Comparison of ENCODE assay signal across 8 mouse cellular contexts in the genomic region with DNA sequence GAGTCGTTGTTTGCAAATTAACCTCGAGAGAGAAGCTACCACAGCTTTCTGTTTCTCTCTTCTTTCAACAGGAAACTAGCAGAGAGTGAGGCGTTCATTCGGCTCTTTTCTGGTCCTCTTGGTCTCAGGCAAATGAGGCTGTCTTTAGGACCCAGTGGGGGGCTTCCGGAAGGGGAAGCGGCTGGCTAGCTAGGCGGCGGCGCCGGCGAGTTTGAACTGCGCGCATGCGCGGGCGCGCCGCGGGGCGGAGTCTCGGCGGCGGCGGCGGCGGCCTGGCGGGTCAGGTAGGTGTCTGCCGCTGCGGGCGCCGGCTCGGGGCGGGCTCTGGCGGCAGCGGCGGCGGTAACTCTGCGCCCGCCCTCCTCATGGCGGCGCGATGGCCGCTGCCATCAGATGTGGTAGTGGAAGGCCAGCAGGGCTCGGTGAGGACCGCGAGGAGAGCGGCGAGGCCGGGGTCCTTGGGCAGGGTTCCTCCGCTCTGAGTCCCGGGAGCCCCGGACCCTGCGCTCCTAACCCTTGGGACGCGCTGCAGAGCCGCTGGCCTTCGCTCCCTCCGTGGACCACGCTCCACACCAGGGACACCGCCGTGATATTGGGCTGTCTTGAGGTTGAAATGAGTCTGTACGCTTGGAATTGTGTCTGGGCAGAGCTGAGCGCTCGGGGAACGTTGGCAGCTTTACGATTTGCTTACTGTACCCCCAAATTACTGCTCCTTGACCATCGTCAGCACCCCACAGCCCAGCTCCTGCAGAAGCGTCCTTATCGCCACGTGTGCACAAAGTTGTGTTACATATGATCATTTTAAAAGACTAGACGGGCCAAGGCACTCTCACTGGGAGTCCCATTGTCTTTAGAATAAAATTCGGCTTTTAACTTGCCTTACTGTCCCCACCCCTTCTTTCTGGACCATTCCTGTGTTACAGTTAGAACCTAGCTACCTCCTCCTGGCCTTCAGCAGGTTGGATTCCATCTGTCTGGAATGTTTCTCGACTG. TPM values are rescaled to one million over a fixed set of nuclear protein-coding genes. Genes with fewer than 3 reads are reported as not detected.
DNase-seq lines count a peak whose midpoint lies in the region; ATAC-seq and TF ChIP-seq lines count a peak whose summit lies in the region.

Gene Efcab11 (minus strand): TSS at position 171 of the 993 bp plus-strand sequence.
Gene Tdp1 (plus strand): TSS at position 249 of the 993 bp plus-strand sequence.

- peak; percentile 15; the same call in 1 of the 2 replicates for TF ChIP-seq CTCF in layer of hippocampus, adult 2 months (conservative IDR thresholded peaks at IDR 0.05)
- no peak for TF ChIP-seq CTCF in lung, embryonic 14.5 days (IDR thresholded peaks at IDR 0.05; ENCODE audit: low read depth)
- TF ChIP-seq CTCF in olfactory bulb, adult 2 months (IDR thresholded peaks at IDR 0.05; ENCODE audit: insufficient read depth, low read depth, low read length): no peak
- TF ChIP-seq CTCF in thymus, adult 2 months (IDR thresholded peaks at IDR 0.05; ENCODE audit: borderline replicate concordance, control insufficient read depth, extremely low read depth, insufficient read depth, low read length, poor library complexity): peak; percentile 59; the same call in 1 of the 2 replicates

- H3K4me2 ChIP-seq in forebrain, embryonic 15.5 days (replicated peaks): peak within 1 kb of the TSS; percentile 98
- peak within 1 kb of the TSS; percentile 86 for H3K4me2 ChIP-seq in lung, embryonic 14.5 days

- WGBS in forebrain, embryonic 15.5 days: under 1% methylated on average over 71 of the region's 73 CpGs
- WGBS in lung, embryonic 14.5 days: under 1% methylated on average over 73 of the region's 73 CpGs
- WGBS in olfactory bulb, adult 2 months: under 1% methylated on average over 71 of the region's 73 CpGs
- WGBS in thymus, adult 2 months: under 1% methylated on average over 73 of the region's 73 CpGs

- no peaks in the 10 kb centered on the region for H3K9me3 ChIP-seq in forebrain, embryonic 15.5 days
- no peaks in the 10 kb centered on the region for H3K9me3 ChIP-seq in lung, embryonic 14.5 days (ENCODE audit: low read depth, low read length)

- ATAC-seq in forebrain, embryonic 15.5 days (replicated peaks): peak; percentile 86
- ATAC-seq in lung, embryonic 14.5 days (ENCODE audit: insufficient read depth): peak; percentile 82

- no peaks in the 10 kb centered on the region for H3K27me3 ChIP-seq in forebrain, embryonic 15.5 days
- H3K27me3 ChIP-seq in lung, embryonic 14.5 days (ENCODE audit: insufficient read depth, low read length): no peaks in the 10 kb centered on the region
- no peaks in the 10 kb centered on the region for H3K27me3 ChIP-seq in thymus, adult 2 months (ENCODE audit: control insufficient read depth, insufficient read depth, low read length)

- peaks cover 27% of the 10 kb centered on the region for H3K4me1 ChIP-seq in forebrain, embryonic 15.5 days
- H3K4me1 ChIP-seq in lung, embryonic 14.5 days (ENCODE audit: insufficient read depth): peaks cover 4% of the 10 kb centered on the region; the same call in 1 of the 2 replicates
- peaks cover 4% of the 10 kb centered on the region for H3K4me1 ChIP-seq in olfactory bulb, adult 2 months (ENCODE audit: control insufficient read depth, insufficient read depth, low read length)
- peaks cover 8% of the 10 kb centered on the region for H3K4me1 ChIP-seq in thymus, adult 2 months (replicated peaks; ENCODE audit: control insufficient read depth, insufficient read depth, low read length)

- peak within 1 kb of the TSS; percentile 91 for H3K4me3 ChIP-seq in forebrain, embryonic 15.5 days
- peak within 1 kb of the TSS; percentile 95 for H3K4me3 ChIP-seq in layer of hippocampus, adult 2 months
- H3K4me3 ChIP-seq in lung, embryonic 14.5 days (ENCODE audit: low read depth, low read length): peak within 1 kb of the TSS; percentile 83
- peak within 1 kb of the TSS; percentile 94 for H3K4me3 ChIP-seq in olfactory bulb, adult 2 months (ENCODE audit: insufficient read depth, low read depth, low read length)
- peak within 1 kb of the TSS; percentile 92 for H3K4me3 ChIP-seq in thymus, adult 2 months (ENCODE audit: control insufficient read depth, insufficient read depth, low read length)

- peak within 1 kb of the TSS; percentile 92 for H3K27ac ChIP-seq in forebrain, embryonic 15.5 days (replicated peaks)
- peak within 1 kb of the TSS; percentile 92 for H3K27ac ChIP-seq in layer of hippocampus, adult 2 months
- H3K27ac ChIP-seq in lung, embryonic 14.5 days (ENCODE audit: low read depth): peak within 1 kb of the TSS; percentile 89
- peak within 1 kb of the TSS; percentile 47; the same call in 1 of the 2 replicates for H3K27ac ChIP-seq in olfactory bulb, adult 2 months (ENCODE audit: insufficient read depth, low read depth, low read length)
- H3K27ac ChIP-seq in thymus, adult 2 months (ENCODE audit: control insufficient read depth, insufficient read depth, low read length): peak within 1 kb of the TSS; percentile 90

- peak; percentile 90 for DNase-seq in ES-CJ7 (ENCODE audit: low read depth, low spot score)
- DNase-seq in cerebellum, adult 11 months: peak; percentile 92
- peak; percentile 92 to 94 for DNase-seq in heart, postnatal 36 days
- peak; percentile 92 to 93 for DNase-seq in layer of hippocampus, adult 2 months (ENCODE audit: low spot score in 2 of 2)
- DNase-seq in lung, embryonic 14.5 days: peak; percentile 97
- peak; percentile 95 for DNase-seq in thymus, adult 2 months

- H3K36me3 ChIP-seq in forebrain, embryonic 15.5 days: no peaks in the 10 kb centered on the region
- H3K36me3 ChIP-seq in lung, embryonic 14.5 days (ENCODE audit: insufficient read depth): no peaks in the 10 kb centered on the region; the same call in 1 of the 2 replicates
- no peaks in the 10 kb centered on the region for H3K36me3 ChIP-seq in thymus, adult 2 months (ENCODE audit: control insufficient read depth, insufficient read depth, low read length)

- TF ChIP-seq POLR2A in olfactory bulb, adult 2 months (IDR thresholded peaks at IDR 0.05; ENCODE audit: insufficient read depth, low read depth, low read length): peak; percentile 72
- TF ChIP-seq POLR2A in thymus, adult 2 months (IDR thresholded peaks at IDR 0.05; ENCODE audit: control insufficient read depth, extremely low read depth, insufficient read depth, low read length, poor library complexity): peak; percentile 74

- H3K9ac ChIP-seq in forebrain, embryonic 15.5 days (replicated peaks): peak within 1 kb of the TSS; percentile 93
- peak within 1 kb of the TSS; percentile 82 for H3K9ac ChIP-seq in lung, embryonic 14.5 days

- intact Hi-C loops in heart, postnatal 36 days (cut with DNase I): loop anchor here (5.0 kb wide), 1 partner anchor 322 kb away; the partner anchor contains the start of gene Foxn3

RNA-seq across cellular contexts. Expression of gene Efcab11, which starts in this region (rescaled TPM):
- polyA plus RNA-seq in forebrain, embryonic 15.5 days (2015; fragmentation: Nextera tagmentation; extraction: Ambion mirVana): 9.8 and 9.9 TPM in 2 replicates
- not detected for total RNA-seq in heart, postnatal 36 days (2021)
- total RNA-seq in layer of hippocampus, adult 2 months (2021): under 1 TPM; 0.34 to 0.84 TPM
- polyA plus RNA-seq in lung, embryonic 14.5 days (2014; fragmentation: Nextera tagmentation; extraction: Ambion mirVana): 22.1 and 22.8 TPM in 2 replicates
- not detected in 2 replicates for polyA plus RNA-seq in olfactory bulb, adult 2 months (2012; ENCODE audit: insufficient read depth, insufficient read length, low replicate concordance, missing spikeins)
- 2.2 and 2.4 TPM in 2 replicates for polyA plus RNA-seq in thymus, adult 2 months (2012; rRNA removed)

RNA-seq across cellular contexts. Expression of gene Tdp1, which starts in this region (rescaled TPM):
- 70.1 and 72.0 TPM in 2 replicates for polyA plus RNA-seq in forebrain, embryonic 15.5 days (2015; fragmentation: Nextera tagmentation; extraction: Ambion mirVana)
- total RNA-seq in heart, postnatal 36 days (2021): 10 to 100 TPM in 1 of 2 experiments, 1 to 10 TPM in 1; 8.6 to 10.1 TPM
- total RNA-seq in layer of hippocampus, adult 2 months (2021): 10 to 100 TPM; 24.2 to 30.9 TPM
- polyA plus RNA-seq in lung, embryonic 14.5 days (2014; fragmentation: Nextera tagmentation; extraction: Ambion mirVana): 74.8 and 82.9 TPM in 2 replicates
- not detected in 2 replicates for polyA plus RNA-seq in olfactory bulb, adult 2 months (2012; ENCODE audit: insufficient read depth, insufficient read length, low replicate concordance, missing spikeins)
- polyA plus RNA-seq in thymus, adult 2 months (2012; rRNA removed): 33.9 and 39.9 TPM in 2 replicates

Comparison
In these comparisons a context has a peak if more than half of its experiments do, and no peak if none do; other contexts are left out.
1. Peak in every context shown above with its lines: DNase-seq, ATAC-seq, H3K4me3 ChIP-seq and H3K27ac ChIP-seq.
2. CTCF ChIP-seq: peak in layer of hippocampus, adult 2 months (single experiment) and thymus, adult 2 months (single experiment); none in lung, embryonic 14.5 days (single experiment) and olfactory bulb, adult 2 months (single experiment).